Mouse (Mus musculus): Measurements from ENCODE around the gene Tti1.

- TF ChIP-seq GATA1 (IDR thresholded peaks at IDR 0.05; ENCODE audit: borderline replicate concordance, low read length) (no peak), FLI1 (IDR thresholded peaks at IDR 0.05; ENCODE audit: low read length) (no peak)
Measured at GRCm38 (mm10) chr2:157975595-157975994, 52.6 kb downstream of the Tti1 start.
